Mouse (Mus musculus): Measurements from ENCODE around the gene Ubash3b.
A peak's percentile ranks its signal among the peaks of the same experiment; 100 is the strongest.

Ubash3b gene

GRCm38 (mm10) chr9:41091187-41091586 is 70.3 kb downstream of the Ubash3b start:
- no peak for DNase-seq (ENCODE audit: low spot score)

GRCm38 (mm10) chr9:41087831-41088383 is 73.6 kb downstream of the Ubash3b start:
- DNase-seq (ENCODE audit: low spot score): no peak

GRCm38 (mm10) chr9:41084191-41084901 is 77.2 kb downstream of the Ubash3b start:
- DNase-seq (ENCODE audit: low spot score): no peak

- no peak for DNase-seq (ENCODE audit: low spot score)
Observed at GRCm38 (mm10) chr9:41083386-41084055, 78.0 kb downstream of the Ubash3b start.

GRCm38 (mm10) chr9:41082891-41083290 is 78.6 kb downstream of the Ubash3b start:
- DNase-seq (ENCODE audit: low spot score): no peak

GRCm38 (mm10) chr9:41080877-41081276 is 80.6 kb downstream of the Ubash3b start:
- DNase-seq (ENCODE audit: low spot score): no peak

- no peak for DNase-seq (ENCODE audit: low spot score)
Observed at GRCm38 (mm10) chr9:41079428-41080155, 81.9 kb downstream of the Ubash3b start.

- no peak for DNase-seq (ENCODE audit: low spot score)
Observed at GRCm38 (mm10) chr9:41078198-41078597, 83.3 kb downstream of the Ubash3b start.

GRCm38 (mm10) chr9:41076150-41076549 is 85.3 kb downstream of the Ubash3b start:
- DNase-seq (ENCODE audit: low spot score): no peak

GRCm38 (mm10) chr9:41075528-41075927 is 86.0 kb downstream of the Ubash3b start:
- no peak for DNase-seq (ENCODE audit: low spot score)

GRCm38 (mm10) chr9:41073196-41074009 is 88.1 kb downstream of the Ubash3b start:
- DNase-seq (ENCODE audit: low spot score): no peak

GRCm38 (mm10) chr9:41072786-41073185 is 88.7 kb downstream of the Ubash3b start:
- no peak for DNase-seq (ENCODE audit: low spot score)

GRCm38 (mm10) chr9:41071906-41072511 is 89.5 kb downstream of the Ubash3b start:
- no peak for DNase-seq (ENCODE audit: low spot score)

- no peak for DNase-seq (ENCODE audit: low spot score)
Observed at GRCm38 (mm10) chr9:41070761-41071181, 90.7 kb downstream of the Ubash3b start.

GRCm38 (mm10) chr9:41069509-41069908 is 92.0 kb downstream of the Ubash3b start:
- DNase-seq (ENCODE audit: low spot score): no peak

- DNase-seq (ENCODE audit: low spot score): no peak
Observed at GRCm38 (mm10) chr9:41061446-41061845, 100.1 kb downstream of the Ubash3b start.

GRCm38 (mm10) chr9:41060617-41061016 is 100.9 kb downstream of the Ubash3b start:
- no peak for DNase-seq (ENCODE audit: low spot score)

- DNase-seq (ENCODE audit: low spot score): no peak
Observed at GRCm38 (mm10) chr9:41058765-41059535, 102.5 kb downstream of the Ubash3b start.

GRCm38 (mm10) chr9:41054166-41054565 is 107.3 kb downstream of the Ubash3b start:
- DNase-seq (ENCODE audit: low spot score): peak; percentile 15

GRCm38 (mm10) chr9:41053478-41053877 is 108.0 kb downstream of the Ubash3b start:
- DNase-seq (ENCODE audit: low spot score): no peak

All from adipocyte (in vitro differentiated cells).